Mouse (Mus musculus): ENCODE results near the gene Rnpep. TPM values are rescaled to one million over a fixed set of nuclear protein-coding genes. Genes with fewer than 3 reads are reported as not detected.
"Not testable (repeated sequence)": the region's sequence is repeated elsewhere in the genome, so short reads cannot be mapped to it uniquely, and the experiment has no call there.

Gene Rnpep
- total and polyA plus RNA-seq, 2 experiments from 2014 or later: 50.5 to 61.4 TPM

- H3K4me3 ChIP-seq (ENCODE audit: low read length): no peak overlapping the region
- H3K27ac ChIP-seq: no peak overlapping the region
- H3K27me3 ChIP-seq (ENCODE audit: insufficient read depth, low read length): no peaks in the 10 kb centered on the region
- no peak for DNase-seq (ENCODE audit: low spot score)
- no peaks in the 10 kb centered on the region for H3K36me3 ChIP-seq (ENCODE audit: insufficient read depth, low read length)
- 52% methylated on average over 4 of the region's 4 CpGs for WGBS
- ATAC-seq: no peak
- H3K4me1 ChIP-seq (ENCODE audit: insufficient read depth, low read length): peaks cover 6% of the 10 kb centered on the region; the same call in 1 of the 2 replicates
- no peak overlapping the region for H3K9ac ChIP-seq (replicated peaks; ENCODE audit: low read length)
- H3K9me3 ChIP-seq (ENCODE audit: low read length): no peaks in the 10 kb centered on the region
- no peak overlapping the region for H3K4me2 ChIP-seq (ENCODE audit: low read depth, low read length)
- TF ChIP-seq CTCF (IDR thresholded peaks at IDR 0.05; ENCODE audit: low read depth): no peak
Measured at GRCm38 (mm10) chr1:135252854-135253253, 31.0 kb downstream of the Rnpep start.

DNA sequence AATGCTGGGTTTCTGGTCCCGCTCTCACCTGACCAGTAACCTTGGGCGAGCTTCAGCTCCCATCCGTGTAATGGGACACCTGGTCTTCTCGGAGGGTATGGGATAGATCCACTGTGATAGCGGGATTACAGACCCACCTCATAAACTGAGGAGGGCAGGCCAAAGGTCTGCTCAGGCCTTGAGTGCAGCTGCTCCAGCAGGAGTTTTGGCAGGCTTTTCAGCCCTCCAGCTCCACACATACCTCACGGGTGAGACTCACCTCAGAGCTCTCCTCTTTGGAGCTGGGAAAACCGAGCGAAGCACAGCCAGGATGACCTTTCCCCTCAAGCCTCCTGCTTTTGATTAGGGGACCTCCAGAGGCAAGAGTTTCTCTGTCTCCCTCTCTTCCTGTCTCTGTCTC lies 32.5 kb downstream of the Rnpep start:
- Histone ChIP-seq H3K9ac (replicated peaks; ENCODE audit: low read length) (no peak overlapping the region), H3K4me1 (ENCODE audit: insufficient read depth, low read length) (peaks cover 6% of the 10 kb centered on the region; the same call in 1 of the 2 replicates), H3K4me2 (ENCODE audit: low read depth, low read length) (no peak overlapping the region), H3K4me3 (ENCODE audit: low read length) (no peak overlapping the region), H3K27me3 (ENCODE audit: insufficient read depth, low read length) (no peaks in the 10 kb centered on the region), H3K27ac (no peak overlapping the region), H3K36me3 (ENCODE audit: insufficient read depth, low read length) (no peaks in the 10 kb centered on the region), H3K9me3 (ENCODE audit: low read length) (no peaks in the 10 kb centered on the region)
- DNase-seq (ENCODE audit: low spot score) (no peak), ATAC-seq (no peak)
- 84% methylated on average over 8 of the region's 8 CpGs for WGBS
- no peak for TF ChIP-seq CTCF (IDR thresholded peaks at IDR 0.05; ENCODE audit: low read depth)

DNA sequence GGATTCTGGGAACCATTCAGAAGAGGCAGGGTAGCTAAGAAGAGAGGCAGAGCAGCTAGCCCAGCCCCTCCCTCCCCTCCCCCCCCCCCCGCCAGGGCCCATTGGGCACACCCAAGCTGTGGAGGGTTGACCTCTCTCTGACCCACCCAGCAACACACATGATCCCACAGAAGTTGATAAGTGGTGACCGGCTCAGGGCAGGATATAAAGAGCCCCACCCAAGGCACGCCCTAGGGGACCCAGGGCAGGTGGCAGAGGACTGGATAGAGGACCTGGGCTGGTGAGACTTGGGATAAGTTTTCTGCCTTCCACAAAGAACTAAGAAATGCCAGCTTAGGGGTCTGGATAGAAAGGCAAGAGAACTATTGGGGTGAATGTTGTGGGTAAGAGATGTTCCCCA lies 33.2 kb downstream of the Rnpep start:
- no peaks in the 10 kb centered on the region for H3K9me3 ChIP-seq (ENCODE audit: low read length)
- WGBS: 61% methylated on average over 3 of the region's 3 CpGs
- TF ChIP-seq CTCF (IDR thresholded peaks at IDR 0.05; ENCODE audit: low read depth): no peak
- no peak overlapping the region for H3K4me3 ChIP-seq (ENCODE audit: low read length)
- ATAC-seq (no peak), DNase-seq (ENCODE audit: low spot score) (no peak)
- H3K27me3 ChIP-seq (ENCODE audit: insufficient read depth, low read length): no peaks in the 10 kb centered on the region
- no peak overlapping the region for H3K9ac ChIP-seq (replicated peaks; ENCODE audit: low read length)
- H3K4me2 ChIP-seq (ENCODE audit: low read depth, low read length): no peak overlapping the region
- H3K27ac ChIP-seq: no peak overlapping the region
- peaks cover 6% of the 10 kb centered on the region; the same call in 1 of the 2 replicates for H3K4me1 ChIP-seq (ENCODE audit: insufficient read depth, low read length)
- no peaks in the 10 kb centered on the region for H3K36me3 ChIP-seq (ENCODE audit: insufficient read depth, low read length)

DNA sequence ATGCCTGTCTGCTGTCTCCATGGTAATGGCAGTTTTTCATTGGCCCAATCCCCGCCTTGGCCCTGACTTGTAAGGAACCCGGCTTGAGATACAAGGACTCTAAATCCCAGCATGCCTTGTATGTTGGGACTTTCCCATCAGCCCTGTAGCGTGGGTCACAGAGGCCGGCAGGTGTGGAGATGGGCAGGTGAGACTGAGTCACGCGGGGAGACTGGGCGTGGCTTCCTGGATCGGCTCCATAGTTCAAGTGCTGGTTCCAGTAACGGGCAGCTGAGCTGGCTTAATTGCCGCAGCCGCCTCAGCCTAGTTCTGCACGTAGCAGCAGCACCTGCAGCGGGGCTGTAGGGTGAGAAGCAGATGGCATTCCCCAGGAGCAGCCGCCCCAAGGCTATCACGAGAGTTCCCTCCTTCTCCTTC lies 35.4 kb downstream of the Rnpep start:
- Histone ChIP-seq H3K27me3 (ENCODE audit: insufficient read depth, low read length) (no peaks in the 10 kb centered on the region), H3K36me3 (ENCODE audit: insufficient read depth, low read length) (no peaks in the 10 kb centered on the region), H3K27ac (peak overlapping the region; percentile 58), H3K4me3 (ENCODE audit: low read length) (peak overlapping the region; percentile 34), H3K4me2 (ENCODE audit: low read depth, low read length) (peak overlapping the region; percentile 57), H3K9me3 (ENCODE audit: low read length) (no peaks in the 10 kb centered on the region), H3K4me1 (ENCODE audit: insufficient read depth, low read length) (peaks cover 6% of the 10 kb centered on the region; the same call in 1 of the 2 replicates), H3K9ac (replicated peaks; ENCODE audit: low read length) (peak overlapping the region; percentile 38; the same call in 1 of the 2 replicates)
- peak; percentile 82 for DNase-seq (ENCODE audit: low spot score)
- 5% methylated on average over 15 of the region's 15 CpGs for WGBS
- ATAC-seq: peak; percentile 94
- no peak for TF ChIP-seq CTCF (IDR thresholded peaks at IDR 0.05; ENCODE audit: low read depth)

DNA sequence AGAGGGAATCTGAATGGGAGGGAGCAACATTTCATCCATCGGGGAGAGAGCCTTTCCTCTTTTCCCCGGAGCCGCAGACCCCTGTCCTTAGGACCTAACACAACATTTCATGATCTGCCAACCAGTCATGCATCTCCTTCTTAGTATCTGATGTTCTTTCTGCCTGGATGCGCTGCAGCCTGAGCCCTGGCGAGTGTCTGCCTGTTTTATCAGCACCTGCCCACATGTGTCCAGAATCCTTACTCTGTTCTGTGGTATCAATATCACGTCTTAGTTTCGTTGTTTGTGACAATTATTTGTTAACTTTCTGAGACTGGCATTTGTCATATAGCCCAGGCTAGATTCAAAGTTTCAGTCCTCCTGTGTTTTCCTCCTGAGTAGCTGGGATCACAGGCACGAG lies 39.9 kb downstream of the Rnpep start:
- Histone ChIP-seq H3K36me3 (ENCODE audit: insufficient read depth, low read length) (no peaks in the 10 kb centered on the region), H3K9me3 (ENCODE audit: low read length) (no peaks in the 10 kb centered on the region), H3K9ac (replicated peaks; ENCODE audit: low read length) (no peak overlapping the region), H3K27me3 (ENCODE audit: insufficient read depth, low read length) (no peaks in the 10 kb centered on the region), H3K4me3 (ENCODE audit: low read length) (no peak overlapping the region), H3K4me1 (ENCODE audit: insufficient read depth, low read length) (peaks cover 6% of the 10 kb centered on the region; the same call in 1 of the 2 replicates), H3K27ac (no peak overlapping the region), H3K4me2 (ENCODE audit: low read depth, low read length) (no peak overlapping the region)
- 80% methylated on average over 8 of the region's 8 CpGs for WGBS
- no peak for TF ChIP-seq CTCF (IDR thresholded peaks at IDR 0.05; ENCODE audit: low read depth)
- DNase-seq (ENCODE audit: low spot score): no peak
- no peak for ATAC-seq

GRCm38 (mm10) chr1:135240206-135240605 lies 43.7 kb downstream of the Rnpep start:
- not testable (repeated sequence) for H3K4me3 ChIP-seq (ENCODE audit: low read length); ATAC-seq; H3K4me2 ChIP-seq (ENCODE audit: low read depth, low read length); DNase-seq (ENCODE audit: low spot score); H3K36me3 ChIP-seq (ENCODE audit: insufficient read depth, low read length); H3K9me3 ChIP-seq (ENCODE audit: low read length); H3K4me1 ChIP-seq (ENCODE audit: insufficient read depth, low read length); H3K27me3 ChIP-seq (ENCODE audit: insufficient read depth, low read length); H3K27ac ChIP-seq; H3K9ac ChIP-seq (replicated peaks; ENCODE audit: low read length)
- WGBS: 93% methylated on average over 4 of the region's 4 CpGs

DNA sequence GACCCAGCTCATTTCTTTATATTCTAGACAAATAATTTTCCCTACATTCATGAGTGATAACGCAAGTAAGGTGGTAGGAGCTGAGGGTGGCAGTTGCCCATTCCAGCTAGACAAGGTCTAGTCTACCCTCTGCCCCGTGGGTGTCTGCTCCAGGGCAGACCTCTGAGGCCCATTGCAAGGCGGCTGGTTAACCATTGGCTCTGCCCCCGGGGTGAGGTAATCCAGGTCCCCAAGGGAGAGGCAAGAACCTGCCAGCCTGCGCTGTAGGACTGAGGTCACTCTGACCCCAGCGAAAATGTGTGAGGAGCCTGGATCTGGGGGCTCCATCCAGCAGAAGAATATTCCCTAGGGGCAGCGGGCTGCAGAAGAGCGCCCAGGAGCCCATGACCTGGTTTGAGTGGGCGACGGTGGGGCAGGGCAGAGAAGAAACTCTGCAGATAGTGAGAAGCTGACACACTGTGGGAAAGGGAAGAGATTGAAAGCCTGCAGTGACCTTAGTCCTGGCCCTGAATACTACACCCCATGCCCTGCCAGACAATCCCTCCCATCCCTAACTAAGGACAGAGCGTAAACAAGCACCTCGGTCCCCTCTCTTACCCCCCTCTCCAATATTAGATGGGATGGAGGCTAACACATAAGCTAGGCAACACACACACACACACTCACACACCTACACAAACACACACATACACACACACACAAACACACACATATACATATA lies 46.6 kb downstream of the Rnpep start:
- Histone ChIP-seq H3K4me2 (ENCODE audit: low read depth, low read length) (no peak overlapping the region), H3K27ac (no peak overlapping the region), H3K4me3 (ENCODE audit: low read length) (no peak overlapping the region), H3K27me3 (ENCODE audit: insufficient read depth, low read length) (no peaks in the 10 kb centered on the region), H3K9me3 (ENCODE audit: low read length) (no peaks in the 10 kb centered on the region), H3K36me3 (ENCODE audit: insufficient read depth, low read length) (no peaks in the 10 kb centered on the region), H3K9ac (replicated peaks; ENCODE audit: low read length) (no peak overlapping the region), H3K4me1 (ENCODE audit: insufficient read depth, low read length) (no peaks in the 10 kb centered on the region)
- 70% methylated on average over 12 of the region's 12 CpGs for WGBS
- DNase-seq (ENCODE audit: low spot score) (no peak), ATAC-seq (no peak)
- no peak for TF ChIP-seq CTCF (IDR thresholded peaks at IDR 0.05; ENCODE audit: low read depth)

Measured in hindbrain, postnatal 0 days (tissue).